Mouse (Mus musculus): ENCODE measurements at regions not wholly inside any gene's neighbourhood (a gene's known extent, or its start where the extent isn't known, plus 50 kb on each side); places are given as distances from the start of the nearest gene placed in this dataset.
"Not testable (repeated sequence)": the region's sequence is repeated elsewhere in the genome, so short reads cannot be mapped to it uniquely, and the experiment has no call there.

GRCm38 (mm10) chr16:46811835-46812234, 313.5 kb upstream of the Nectin3 start:
- DNase-seq (ENCODE audit: low spot score in 2 of 2): not testable (repeated sequence)

- DNase-seq (ENCODE audit: low spot score in 2 of 2): no peak
These were observed 309.2 kb upstream of the Nectin3 start for GRCm38 (mm10) chr16:46807476-46807875.

GRCm38 (mm10) chr16:46776367-46776766, 278.0 kb upstream of the Nectin3 start:
- DNase-seq (ENCODE audit: low spot score in 2 of 2): no peak

- peak in 1 of 2 experiments; percentile 5 for DNase-seq (ENCODE audit: low spot score in 2 of 2)
These were observed 271.1 kb upstream of the Nectin3 start for GRCm38 (mm10) chr16:46769383-46769782.

GRCm38 (mm10) chr16:46768376-46768775, 270.1 kb upstream of the Nectin3 start:
- DNase-seq (ENCODE audit: low spot score in 2 of 2): no peak

GRCm38 (mm10) chr16:46735140-46735539, 236.8 kb upstream of the Nectin3 start:
- no peak for DNase-seq (ENCODE audit: low spot score in 2 of 2)

GRCm38 (mm10) chr16:46728424-46728823, 230.1 kb upstream of the Nectin3 start:
- DNase-seq (ENCODE audit: low spot score in 2 of 2): no peak

- DNase-seq (ENCODE audit: low spot score in 2 of 2): no peak
These were observed 225.3 kb upstream of the Nectin3 start for GRCm38 (mm10) chr16:46723660-46724059.

GRCm38 (mm10) chr16:46679787-46680186, 181.5 kb upstream of the Nectin3 start:
- no peak for DNase-seq (ENCODE audit: low spot score in 2 of 2)

- DNase-seq (ENCODE audit: low spot score in 2 of 2): no peak
These were observed 171.3 kb upstream of the Nectin3 start for GRCm38 (mm10) chr16:46669590-46669989.

GRCm38 (mm10) chr16:46665566-46665965, 167.2 kb upstream of the Nectin3 start:
- DNase-seq (ENCODE audit: low spot score in 2 of 2): no peak

GRCm38 (mm10) chr16:46663008-46663407, 164.7 kb upstream of the Nectin3 start:
- no peak for DNase-seq (ENCODE audit: low spot score in 2 of 2)

- DNase-seq (ENCODE audit: low spot score in 2 of 2): no peak
These were observed 156.7 kb upstream of the Nectin3 start for GRCm38 (mm10) chr16:46655041-46655440.

- no peak for DNase-seq (ENCODE audit: low spot score in 2 of 2)
These were observed 127.5 kb upstream of the Nectin3 start for GRCm38 (mm10) chr16:46625807-46626206.

GRCm38 (mm10) chr16:46623246-46623645, 124.9 kb upstream of the Nectin3 start:
- DNase-seq (ENCODE audit: low spot score in 2 of 2): no peak

- DNase-seq (ENCODE audit: low spot score in 2 of 2): no peak
These were observed 121.5 kb upstream of the Nectin3 start for GRCm38 (mm10) chr16:46619871-46620270.

- DNase-seq (ENCODE audit: low spot score in 2 of 2): no peak
These were observed 119.4 kb upstream of the Nectin3 start for GRCm38 (mm10) chr16:46617544-46618335.

GRCm38 (mm10) chr16:46616606-46617005, 118.3 kb upstream of the Nectin3 start:
- DNase-seq (ENCODE audit: low spot score in 2 of 2): no peak

- no peak for DNase-seq (ENCODE audit: low spot score in 2 of 2)
These were observed 114.9 kb upstream of the Nectin3 start for GRCm38 (mm10) chr16:46613062-46613818.

GRCm38 (mm10) chr16:46605879-46606203, 107.5 kb upstream of the Nectin3 start:
- no peak for DNase-seq (ENCODE audit: low spot score in 2 of 2)

GRCm38 (mm10) chr16:46605001-46605878, 106.9 kb upstream of the Nectin3 start:
- DNase-seq (ENCODE audit: low spot score in 2 of 2): no peak

Measured in layer of hippocampus, postnatal 14 days (tissue).